Mouse (Mus musculus) adrenal gland, postnatal 36 days (tissue): Measurements from ENCODE around the gene Ccer1. TPM values are rescaled to one million over a fixed set of nuclear protein-coding genes. Genes with fewer than 3 reads are reported as not detected.
"Not testable (repeated sequence)": the region's sequence is repeated elsewhere in the genome, so short reads cannot be mapped to it uniquely, and the experiment has no call there.

Experiments
- DNase-seq, 2 experiments: peaks; one replicate each; pipeline ENCODE4 v3.0.0; 2021; ENCODE audit warnings: mixed read lengths in 1 of 2
- long read RNA-seq, 2 experiments: library from polyadenylated mRNA; stranded (forward); transcript quantifications; one replicate each; pipeline ENCODE4 v2.0.0; 2021; ENCODE audit warnings: borderline sequencing depth in 2 of 2
- total RNA-seq, 2 experiments: library from RNA; stranded (reverse); gene quantifications; 2 replicates each; pipeline ENCODE4 v1.2.3; 2021

The Ccer1 gene
- not detected for total RNA-seq
- long read RNA-seq, experiment 1, result 0 reads
- long read RNA-seq, experiment 2, result 0 reads

DNA sequence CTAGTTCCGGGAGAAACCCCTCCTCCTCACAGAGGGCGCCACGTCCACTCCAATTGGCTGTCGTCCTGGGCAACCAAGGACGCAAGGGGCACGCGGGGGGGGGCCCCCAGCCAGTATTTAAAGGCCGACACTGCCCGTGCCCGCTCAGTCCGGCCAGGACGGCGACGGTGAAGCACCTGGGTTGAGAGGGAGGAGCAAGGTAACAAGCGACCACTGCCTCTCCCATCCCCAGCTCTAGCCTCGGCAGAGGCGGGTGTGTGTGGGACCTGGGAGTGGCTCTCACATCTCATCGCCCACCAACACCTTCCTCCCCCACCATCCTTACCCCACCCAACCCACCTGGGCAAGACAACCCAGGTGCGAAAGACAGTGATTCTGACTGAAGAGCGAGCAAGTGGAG lies at the start of gene Ccer1:
Gene Ccer1, plus strand, starts transcription at position 147 of the 400 bp plus-strand sequence.
- no peak for DNase-seq

DNA sequence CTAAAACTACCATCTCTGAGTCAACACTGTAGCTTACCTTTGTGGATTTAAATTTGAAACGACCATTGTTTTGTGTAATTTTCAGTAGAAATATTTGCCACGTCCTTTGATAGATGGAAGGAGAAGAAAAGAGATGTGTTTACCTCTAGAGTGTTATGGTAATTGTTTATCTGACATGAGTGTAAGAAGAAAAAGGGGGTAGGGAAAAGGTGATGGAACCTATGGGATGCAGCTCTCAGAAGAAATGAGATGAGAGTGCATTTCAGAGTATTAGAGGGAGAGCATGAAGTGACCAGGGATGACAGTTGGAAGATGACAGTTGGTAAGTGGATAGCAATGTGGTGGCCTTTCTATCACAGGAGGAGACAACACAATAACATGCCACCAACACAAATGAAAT lies 49.1 kb upstream of the Ccer1 start, which contains the start of gene Epyc:
Gene Epyc, plus strand, starts transcription at position 301 of the 400 bp plus-strand sequence.
- DNase-seq, result no peak

DNA sequence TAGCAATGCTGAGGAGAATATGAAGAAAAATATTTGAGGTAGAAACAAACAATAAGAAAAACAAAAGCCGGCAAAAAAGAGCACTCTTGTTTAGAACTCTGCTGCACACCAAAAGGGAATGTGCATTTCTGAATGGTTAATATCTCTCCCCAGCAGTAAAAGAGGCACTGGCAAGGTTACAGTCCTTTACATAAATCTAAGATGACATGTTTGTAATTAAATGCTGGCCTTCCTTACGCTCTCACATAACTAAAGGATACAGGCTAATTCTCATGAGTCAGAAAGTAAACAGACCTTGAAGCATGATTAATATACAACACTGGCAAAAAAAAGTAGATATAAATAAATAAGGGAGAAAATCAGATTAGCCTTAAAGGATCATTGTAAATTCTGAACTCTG lies 42.5 kb upstream of the Ccer1 start:
- DNase-seq, result no peak

DNA sequence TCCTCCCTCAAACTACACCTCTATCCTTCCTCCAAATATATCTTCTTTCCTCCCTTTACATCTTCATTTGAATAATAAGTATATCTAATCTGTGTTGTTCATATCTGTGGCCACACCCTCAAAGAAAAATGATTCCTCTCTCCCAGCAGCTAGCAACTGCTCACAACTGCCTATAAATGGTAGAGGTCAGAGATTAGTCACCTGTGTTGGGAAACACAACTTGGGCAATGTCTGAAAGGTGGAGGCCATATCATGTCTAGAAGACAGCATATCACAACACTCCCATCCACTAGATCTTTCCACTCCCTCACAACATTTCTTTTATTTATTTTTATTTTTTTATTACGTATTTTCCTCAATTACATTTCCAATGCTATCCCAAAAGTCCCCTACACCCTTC lies 33.4 kb upstream of the Ccer1 start:
- peak; percentile 5 to 42 for DNase-seq

DNA sequence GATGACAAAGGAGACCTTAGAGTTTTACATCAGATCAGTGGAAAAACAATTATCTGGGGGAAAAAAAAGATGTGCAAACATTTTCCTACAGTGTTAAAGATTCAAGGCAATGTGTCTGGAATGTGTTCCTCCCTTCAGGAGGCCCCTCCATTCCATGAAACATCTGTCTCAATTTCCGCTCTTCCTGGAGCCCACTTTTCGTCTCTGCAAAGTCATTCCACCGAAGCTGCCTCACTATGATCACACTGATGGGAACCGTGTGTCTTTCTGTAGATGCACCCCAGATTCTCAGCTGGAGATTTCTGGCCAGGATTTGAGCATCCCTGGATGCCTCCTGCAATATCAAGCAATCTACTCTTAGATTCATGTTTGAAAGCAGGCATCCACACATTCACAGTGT lies 24.2 kb upstream of the Ccer1 start:
- no peak for DNase-seq

DNA sequence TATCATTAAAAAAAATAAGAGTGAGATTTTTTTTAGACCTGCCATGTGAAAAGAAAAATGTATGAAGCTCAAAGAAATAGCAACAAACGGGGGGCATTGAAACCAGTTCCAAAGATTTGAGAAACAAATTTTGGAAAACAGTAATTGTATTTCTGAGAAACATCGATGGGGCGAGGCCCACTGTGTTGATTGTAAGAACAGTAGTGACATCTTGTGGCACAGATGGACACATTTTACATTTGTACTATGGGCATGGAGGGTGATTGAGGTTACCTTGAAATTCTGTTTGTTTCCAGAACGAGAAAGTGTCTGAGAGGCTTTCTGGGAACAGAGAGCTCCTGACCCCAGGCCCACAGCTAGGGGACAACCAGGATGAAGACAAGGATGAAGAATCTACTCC lies 22.7 kb upstream of the Ccer1 start:
- peak in 1 of 2 experiments; percentile 22 for DNase-seq

DNA sequence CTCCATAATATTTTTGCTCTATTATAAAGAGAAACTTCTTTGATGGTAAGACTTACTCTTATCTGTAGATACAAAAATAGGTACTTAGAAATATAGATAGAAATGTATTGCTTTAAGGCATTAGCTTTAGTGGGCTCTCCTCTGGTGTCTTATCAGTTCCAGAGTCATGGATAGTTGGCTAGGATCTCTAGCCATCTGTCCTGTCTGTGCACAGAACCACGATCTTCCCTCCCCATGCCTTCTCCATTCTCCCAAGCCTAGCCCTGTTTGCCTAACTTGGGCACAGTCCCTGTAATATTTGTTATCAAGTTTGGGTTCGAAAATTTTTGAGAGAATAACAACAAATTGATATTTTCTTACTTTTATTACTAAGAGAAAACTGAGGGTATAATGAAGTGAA lies 19.6 kb upstream of the Ccer1 start:
- no peak for DNase-seq

DNA sequence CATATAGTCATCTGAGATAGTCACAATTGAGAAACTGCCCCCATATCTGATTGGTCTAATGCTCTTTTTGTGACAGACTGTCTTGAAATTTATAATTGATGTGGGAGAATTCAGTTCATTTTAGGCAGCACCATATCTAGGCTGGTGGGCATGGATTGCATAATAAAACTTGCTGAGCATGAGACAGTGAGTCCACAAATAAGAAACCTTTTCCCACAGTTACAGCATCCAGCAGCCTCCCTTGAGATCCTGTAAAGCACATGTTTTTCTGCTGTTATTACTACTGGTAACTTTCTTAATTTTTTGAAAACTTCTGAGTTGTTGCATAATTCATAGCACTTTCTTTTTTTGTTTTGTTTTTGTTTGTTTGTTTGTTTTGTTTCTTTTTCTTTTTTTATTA lies 9.9 kb upstream of the Ccer1 start:
- peak in 1 of 2 experiments; percentile 2 for DNase-seq

DNA sequence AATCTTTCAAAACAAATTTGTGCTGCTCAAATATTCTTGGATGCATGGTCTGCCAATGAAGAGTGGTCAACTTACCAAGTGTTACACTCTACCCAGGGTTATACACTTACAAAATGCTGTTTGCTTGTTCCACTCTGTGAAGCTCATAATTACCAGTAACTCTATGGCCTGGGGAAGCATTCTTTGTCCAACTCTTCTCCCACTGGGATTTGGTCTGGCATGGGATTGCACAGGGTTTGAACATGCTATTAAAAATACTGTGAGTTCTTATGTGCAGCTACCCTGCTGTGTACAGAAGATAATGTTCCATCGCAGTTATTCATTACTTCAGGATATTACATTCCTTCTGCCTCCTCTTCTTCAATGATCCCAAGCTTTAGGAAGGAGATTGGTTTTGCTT lies 5.7 kb upstream of the Ccer1 start:
- no peak for DNase-seq

DNA sequence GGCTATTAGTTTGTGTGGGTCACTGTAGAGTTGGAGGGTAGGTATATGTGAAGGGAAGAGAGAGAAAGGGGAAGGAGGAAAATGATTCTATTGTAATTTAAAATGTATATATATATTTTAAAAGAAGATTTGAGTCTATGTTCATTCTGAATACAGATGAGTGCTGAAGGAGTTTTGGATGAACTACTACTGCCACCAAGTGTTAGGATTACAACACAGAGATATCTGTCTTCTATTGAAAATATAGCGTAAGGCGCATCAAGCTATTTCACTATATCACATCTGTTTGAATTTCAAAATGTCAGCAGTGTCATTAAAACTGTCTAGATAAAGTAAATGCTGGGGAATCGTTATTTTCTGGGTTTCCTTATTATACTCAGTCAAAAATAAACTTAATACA lies 3.4 kb upstream of the Ccer1 start:
- no peak for DNase-seq

DNA sequence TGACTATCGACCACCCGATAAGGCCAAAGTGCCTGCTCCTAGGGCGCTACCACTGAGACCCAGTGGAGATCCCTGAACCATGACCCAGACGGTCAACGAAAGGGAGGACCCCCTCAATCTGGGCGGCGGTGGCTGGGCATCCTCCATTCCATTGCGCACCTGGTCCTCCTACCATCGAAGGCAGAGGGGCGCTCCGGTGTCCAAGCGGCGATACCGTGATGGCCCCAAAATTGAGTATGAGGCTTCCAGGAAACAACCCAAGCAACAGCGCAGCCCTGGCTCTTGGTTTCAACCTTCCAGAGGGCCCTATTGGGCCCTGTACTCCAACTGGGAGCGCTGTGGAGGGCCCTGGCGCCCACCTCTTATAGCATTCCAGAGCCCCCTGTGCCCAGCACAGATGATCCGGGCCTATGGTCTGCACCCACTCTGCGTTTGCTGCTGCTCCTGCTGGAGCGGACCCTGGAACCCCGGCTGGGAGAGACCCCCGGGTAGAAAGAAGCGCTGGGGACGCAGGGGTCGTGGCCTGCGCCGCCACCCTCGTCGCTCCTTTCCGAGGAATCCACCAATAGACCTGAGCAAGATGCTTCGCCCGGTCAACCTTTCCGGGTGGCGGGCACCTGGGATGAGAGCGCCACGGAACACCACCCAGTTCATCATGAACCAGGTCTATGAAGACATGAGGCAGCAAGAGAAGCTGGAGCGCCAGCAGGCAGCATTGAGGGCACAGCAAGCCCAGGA lies 708 bp downstream of the Ccer1 start:
- DNase-seq, result no peak

DNA sequence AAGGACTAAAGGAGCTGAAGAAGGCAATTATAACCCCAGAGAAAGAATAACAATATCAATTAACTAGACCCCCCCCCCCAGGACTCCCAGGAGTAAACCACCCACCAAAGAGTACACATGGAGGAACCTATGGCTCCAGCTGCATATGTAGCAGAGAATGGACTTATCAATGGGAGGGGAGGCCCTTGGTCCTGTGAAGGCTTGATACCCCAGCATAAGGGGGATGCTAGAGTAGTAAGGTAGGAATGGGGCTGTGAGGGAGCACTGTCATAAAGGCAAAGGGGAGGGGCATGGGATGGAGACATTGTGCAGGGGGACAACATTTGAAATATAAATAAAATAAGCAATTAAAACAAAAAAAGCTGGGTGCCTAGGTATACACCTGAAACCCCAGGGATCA lies 9.5 kb downstream of the Ccer1 start:
- no peak for DNase-seq

DNA sequence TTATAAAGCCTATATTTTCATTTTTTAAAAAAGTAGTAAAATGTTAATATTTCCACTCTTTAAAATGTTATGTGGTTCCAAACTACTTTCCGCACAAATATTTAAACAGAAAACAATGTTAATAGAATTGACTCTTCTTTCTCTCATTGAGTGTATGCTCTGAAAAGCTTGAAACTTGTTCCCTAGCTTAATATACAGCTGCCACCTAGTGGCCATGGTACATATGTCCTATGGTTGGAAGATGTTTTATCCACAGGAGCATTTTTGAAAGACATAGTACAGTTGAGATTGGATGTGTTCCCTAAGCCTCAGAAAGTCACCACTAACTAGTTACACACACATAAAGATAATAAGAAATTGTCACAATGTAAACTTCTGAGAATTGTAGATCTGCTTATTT lies 11.7 kb downstream of the Ccer1 start:
- peak; percentile 26 to 62 for DNase-seq

DNA sequence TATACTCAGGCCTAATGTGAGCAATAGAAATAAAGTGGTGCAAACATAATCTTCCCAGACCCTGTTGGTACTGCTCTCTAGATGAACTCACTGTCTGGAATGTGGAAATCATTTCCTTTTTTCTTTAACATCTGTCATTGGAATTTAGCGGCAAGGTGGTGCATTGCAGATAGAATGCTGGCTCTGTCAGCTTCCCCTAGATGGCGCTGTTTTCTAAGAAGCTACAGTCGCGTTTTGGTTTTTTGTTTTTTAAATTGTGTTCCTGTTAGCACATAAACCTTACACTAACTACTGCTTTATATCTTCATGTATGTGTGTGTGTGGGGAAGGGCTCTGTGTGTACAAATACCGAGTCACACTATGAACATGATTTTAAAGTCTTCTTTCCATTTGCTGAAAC lies 19.8 kb downstream of the Ccer1 start:
- peak in 1 of 2 experiments; percentile 25 for DNase-seq

DNA sequence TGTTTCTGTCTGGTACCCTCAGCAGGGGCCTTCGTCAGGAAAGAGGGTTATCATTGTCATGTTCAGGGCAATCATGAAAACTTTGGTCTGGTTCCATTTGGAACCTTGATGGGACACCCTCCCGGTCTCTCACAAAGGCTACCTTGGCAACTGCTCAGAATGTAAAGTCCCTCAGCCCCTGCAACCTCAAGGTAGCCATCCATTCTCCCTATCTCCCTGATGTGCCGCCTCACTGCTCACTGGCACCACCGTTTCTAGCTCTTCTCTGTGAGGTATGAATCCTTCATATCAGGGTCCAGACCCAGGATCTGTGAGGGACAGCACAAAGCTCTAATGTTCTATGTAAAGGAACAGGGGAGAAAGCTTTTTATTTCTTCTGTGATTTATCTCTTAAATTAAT lies 21.7 kb downstream of the Ccer1 start:
- no peak for DNase-seq

DNA sequence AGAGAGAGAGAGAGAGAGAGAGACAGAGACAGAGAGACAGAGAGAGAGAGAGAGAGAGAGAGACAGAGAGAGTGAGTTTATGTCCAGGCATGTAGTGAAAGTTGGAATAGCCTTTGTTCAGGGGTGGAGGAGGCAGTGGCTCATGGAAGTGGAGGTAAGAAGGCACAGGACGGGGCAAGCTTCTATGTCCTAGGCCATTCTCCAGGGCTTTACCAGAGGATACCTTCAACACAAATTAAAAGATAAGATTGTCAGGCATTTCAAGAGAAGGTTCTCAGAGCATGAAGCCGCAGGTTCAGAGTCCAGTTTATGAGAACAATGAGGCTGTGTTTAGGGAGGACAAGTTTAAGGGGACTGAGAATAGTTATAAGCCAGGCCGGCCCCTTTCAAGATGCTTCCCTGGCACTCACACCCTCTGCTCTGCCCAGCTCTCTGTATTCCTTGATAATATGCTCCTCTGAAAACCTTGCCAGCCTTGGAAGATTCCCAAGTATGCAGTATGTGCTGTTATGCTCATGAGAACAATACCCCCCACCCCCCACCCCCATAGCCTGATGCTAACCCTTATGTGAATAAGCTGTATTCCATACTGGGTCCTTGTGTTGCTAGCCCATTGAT lies 22.5 kb downstream of the Ccer1 start:
- no peak for DNase-seq

DNA sequence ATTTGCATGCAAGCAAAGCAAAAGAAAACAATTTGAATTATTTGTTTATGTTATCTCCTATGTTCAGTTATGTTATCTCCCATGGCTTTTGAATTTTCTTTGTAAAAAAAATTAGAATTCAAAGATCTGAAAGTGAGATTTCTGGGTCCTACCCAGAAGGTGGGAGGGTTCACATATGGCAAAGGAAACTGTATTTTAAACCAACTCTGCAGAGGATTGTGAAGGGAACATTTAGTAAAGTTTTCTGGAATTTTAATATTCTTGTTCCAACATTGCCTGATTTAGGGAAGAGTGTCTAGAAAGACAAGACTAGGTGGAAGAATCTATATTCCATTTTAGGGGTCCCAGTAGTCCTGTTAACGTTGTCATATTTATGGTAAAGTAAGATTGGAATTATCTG lies 24.4 kb downstream of the Ccer1 start:
- no peak for DNase-seq

DNA sequence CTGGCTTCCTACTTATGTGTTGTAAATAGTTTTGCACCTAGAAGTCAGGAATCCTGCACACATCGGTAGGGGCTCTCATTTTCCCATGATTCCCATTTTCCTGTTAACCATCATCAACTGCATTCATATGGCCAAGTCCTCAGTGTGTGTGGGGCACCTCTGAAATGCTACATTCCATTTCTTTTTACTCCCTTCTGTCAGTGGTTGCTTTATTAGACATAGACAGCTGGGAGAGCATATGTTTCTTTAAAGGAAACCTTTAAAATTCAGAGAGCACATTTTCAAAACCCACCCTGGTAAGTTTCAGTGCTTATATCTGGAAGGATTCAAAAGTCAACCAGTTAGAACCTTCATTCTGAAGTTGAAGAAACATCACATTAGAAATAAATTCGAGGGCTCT lies 25.2 kb downstream of the Ccer1 start:
- no peak for DNase-seq

DNA sequence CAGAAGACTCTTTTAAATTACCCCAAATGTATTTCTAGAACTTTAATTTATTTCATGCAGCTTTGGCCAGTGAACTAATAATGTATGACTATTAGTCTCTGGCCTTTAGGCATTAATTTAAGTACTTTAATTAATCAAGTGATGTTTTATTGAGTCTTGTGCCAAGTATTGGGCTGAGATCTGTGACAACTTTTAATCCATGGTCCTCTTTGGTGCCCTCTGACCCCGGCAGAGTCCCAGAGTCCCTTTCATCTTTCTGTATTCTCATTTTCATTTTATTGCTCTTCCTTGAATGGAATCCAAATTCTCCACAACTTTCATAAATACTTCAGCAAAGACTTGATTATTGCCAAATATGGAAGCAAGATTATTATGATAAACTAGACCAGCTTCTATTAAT lies 27.8 kb downstream of the Ccer1 start:
- DNase-seq, result no peak

DNA sequence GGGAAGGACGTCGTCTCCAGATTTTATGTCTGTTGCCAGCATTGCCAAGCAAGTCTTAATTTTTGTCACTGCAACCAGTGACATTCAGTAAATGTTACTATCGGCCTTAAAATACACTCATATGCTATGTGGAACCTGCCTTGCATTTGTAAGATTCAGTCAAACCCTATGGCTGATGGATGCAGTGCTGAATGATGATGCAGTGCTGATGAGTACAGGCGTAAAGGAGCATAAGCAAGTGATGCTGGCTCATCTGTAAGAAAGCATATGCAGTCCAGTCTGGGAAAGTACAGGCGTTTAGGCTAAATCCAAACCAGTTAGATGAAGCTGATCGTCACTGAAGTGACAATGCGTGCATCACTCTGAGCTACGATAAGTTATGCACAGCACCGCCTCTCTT lies 29.9 kb downstream of the Ccer1 start:
- no peak for DNase-seq

DNA sequence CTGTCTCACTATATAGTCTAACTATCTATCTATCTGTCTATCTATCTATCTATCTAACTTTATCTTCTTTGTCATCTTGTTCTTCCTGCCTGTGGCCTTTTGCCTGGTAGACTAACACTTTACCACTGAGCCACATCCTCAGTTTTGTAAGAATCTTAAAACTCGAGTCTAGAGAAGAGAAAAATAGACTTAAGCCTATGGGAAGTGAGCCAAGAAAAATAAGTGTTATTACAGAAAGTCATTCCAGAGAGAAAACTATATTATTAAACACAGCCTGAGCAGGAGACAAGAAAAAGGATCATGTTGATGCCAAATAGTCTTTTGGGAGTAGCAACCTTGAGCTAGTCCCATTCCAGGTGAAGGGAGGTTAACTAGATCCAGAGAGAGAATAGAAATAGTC lies 33.1 kb downstream of the Ccer1 start:
- DNase-seq, result no peak

DNA sequence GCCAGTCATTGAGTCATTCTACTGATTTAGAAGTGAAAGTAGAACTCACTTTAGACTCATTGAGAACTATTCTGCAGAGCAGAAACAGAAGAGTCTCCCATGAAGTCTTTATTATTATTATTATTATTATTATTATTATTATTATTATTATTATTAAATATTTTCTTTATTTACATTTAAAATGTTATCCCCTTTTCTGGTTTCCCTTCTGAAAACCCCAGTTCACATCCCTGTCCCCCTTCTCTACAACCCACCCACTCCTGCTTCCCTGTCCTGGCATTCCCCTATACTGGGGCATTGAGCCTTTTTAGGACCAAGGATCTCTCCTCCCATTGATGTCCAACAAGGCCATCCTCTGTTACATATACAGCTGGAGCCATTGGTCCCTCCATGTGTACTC lies 33.8 kb downstream of the Ccer1 start, which contains the start of gene C030005K15Rik:
Gene C030005K15Rik, minus strand, starts transcription at position 101 of the 400 bp plus-strand sequence.
- DNase-seq, result not testable (repeated sequence)
